Mouse (Mus musculus): Measurements from ENCODE around the gene Catsperz.

Gene Catsperz

GRCm38 (mm10) chr19:6925307-6925573 is at the start of gene Catsperz:
Catsperz (minus strand) TSS chr19:6925380.
- peak; percentile 49 to 75 for DNase-seq

GRCm38 (mm10) chr19:6974211-6975205 is 49.3 kb upstream of the Catsperz start, which contains the start of gene Ppp1r14b:
Ppp1r14b (plus strand) TSS chr19:6974968.
- DNase-seq = peak; percentile 92 to 95

- DNase-seq = no peak
Observed at GRCm38 (mm10) chr19:6973581-6974190, 48.5 kb upstream of the Catsperz start.

- no peak for DNase-seq
Observed at GRCm38 (mm10) chr19:6972247-6972917, 47.2 kb upstream of the Catsperz start.

- no peak for DNase-seq
Observed at GRCm38 (mm10) chr19:6971644-6972043, 46.5 kb upstream of the Catsperz start.

- peak in 1 of 2 experiments; percentile 37 for DNase-seq
Observed at GRCm38 (mm10) chr19:6970460-6971085, 45.4 kb upstream of the Catsperz start.

GRCm38 (mm10) chr19:6969665-6970381 is 44.6 kb upstream of the Catsperz start:
- DNase-seq = peak; percentile 86 to 91

GRCm38 (mm10) chr19:6969291-6969664 is 44.1 kb upstream of the Catsperz start:
- no peak for DNase-seq

- DNase-seq = peak; percentile 66 to 77
Observed at GRCm38 (mm10) chr19:6968491-6969271, 43.5 kb upstream of the Catsperz start.

GRCm38 (mm10) chr19:6956461-6956860 is 31.3 kb upstream of the Catsperz start:
- no peak for DNase-seq

GRCm38 (mm10) chr19:6955424-6955823 is 30.2 kb upstream of the Catsperz start:
- no peak for DNase-seq

GRCm38 (mm10) chr19:6954046-6954445 is 28.9 kb upstream of the Catsperz start:
- peak; percentile 73 to 80 for DNase-seq

- peak; percentile 52 to 63 for DNase-seq
Observed at GRCm38 (mm10) chr19:6952712-6953037, 27.5 kb upstream of the Catsperz start.

GRCm38 (mm10) chr19:6951994-6952711 is 27.0 kb upstream of the Catsperz start:
- peak; percentile 85 to 91 for DNase-seq

GRCm38 (mm10) chr19:6951381-6951968 is 26.3 kb upstream of the Catsperz start:
- DNase-seq = peak; percentile 95 to 96

- peak; percentile 62 to 69 for DNase-seq
Observed at GRCm38 (mm10) chr19:6950613-6951153, 25.5 kb upstream of the Catsperz start.

GRCm38 (mm10) chr19:6949951-6950350 is 24.8 kb upstream of the Catsperz start:
- DNase-seq = no peak

- DNase-seq = no peak
Observed at GRCm38 (mm10) chr19:6949532-6949931, 24.4 kb upstream of the Catsperz start.

GRCm38 (mm10) chr19:6948186-6948585 is 23.0 kb upstream of the Catsperz start:
- DNase-seq = no peak

- no peak for DNase-seq
Observed at GRCm38 (mm10) chr19:6947742-6948141, 22.6 kb upstream of the Catsperz start.

Data from kidney, postnatal 4 days (tissue).